Mouse (Mus musculus) spleen, adult 2 months (tissue): Measurements from ENCODE around the gene Lrrc8c.

ENCODE experiments used
- CTCF ChIP-seq: fragments of 200-500 bp; IDR thresholded peaks from 2 replicates; pipeline ENCODE4 v1.5.1; 2011; ENCODE audit warnings: mild to moderate bottlenecking, inconsistent platforms; ENCODE audit not compliant: insufficient read depth, insufficient read length, insufficient replicate concordance; ENCODE audit errors: extremely low read depth
- POLR2A ChIP-seq: fragments of 200-500 bp; IDR thresholded peaks from 2 replicates; pipeline ENCODE4 v1.6.1; 2011; ENCODE audit warnings: low read depth, low read length, inconsistent platforms

DNA sequence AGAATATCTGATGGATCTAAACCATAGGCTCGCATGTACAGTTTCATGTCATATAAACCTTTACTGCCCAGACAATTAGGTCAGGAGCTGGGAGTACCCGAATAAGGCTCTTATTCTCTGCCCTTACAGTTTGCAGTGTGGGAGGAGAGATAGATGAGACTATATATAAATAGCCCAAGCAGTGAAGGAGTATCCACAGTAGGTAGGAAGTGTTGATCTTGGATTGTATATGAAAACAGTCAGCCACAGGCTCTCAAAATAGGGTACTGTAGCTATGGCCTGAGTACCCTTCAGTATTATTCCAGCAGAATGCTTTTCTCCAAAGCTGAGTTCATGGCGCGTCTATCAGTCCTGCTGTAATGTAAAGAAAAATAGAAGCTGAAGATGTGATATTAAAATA, 27.9 kb downstream of the Lrrc8c start:
- TF ChIP-seq CTCF (no peak), POLR2A (no peak)
